In genomic region chr1:97929415-97930028, GRCm38 (mm10) we compare ENCODE assay signal across 15 mouse cellular contexts.
DNase-seq lines count a peak whose midpoint lies in the region; ATAC-seq and TF ChIP-seq lines count a peak whose summit lies in the region.
"Had no signal": no experiment of that assay in that cellular context is flagged by ENCODE, and none has a peak within 500 bp of the region (broad histone marks: within the 10 kb centered on the region; RNA-seq: fewer than 3 reads in every experiment).

No protein-coding gene starts in this region.

- no peaks in the 10 kb centered on the region for H3K27me3 ChIP-seq in forebrain, embryonic 11.5 days (ENCODE audit: control insufficient read depth, insufficient read depth, low read length)
- no peaks in the 10 kb centered on the region for H3K27me3 ChIP-seq in hindbrain, embryonic 13.5 days
- H3K27me3 ChIP-seq in midbrain, embryonic 15.5 days (replicated peaks), result no peaks in the 10 kb centered on the region
- no peaks in the 10 kb centered on the region for H3K27me3 ChIP-seq in liver, embryonic 12.5 days (replicated peaks)
- H3K27me3 ChIP-seq in intestine, postnatal 0 days (replicated peaks; ENCODE audit: control insufficient read depth, insufficient read depth, low read length), result no peaks in the 10 kb centered on the region
- H3K27me3 ChIP-seq in heart, embryonic 12.5 days (replicated peaks), result no peaks in the 10 kb centered on the region
- H3K27me3 ChIP-seq: lung, embryonic 15.5 days had no signal

- whole genome bisulfite sequencing in forebrain, embryonic 11.5 days, result 21% methylated on average over 4 of the region's 4 CpGs
- 18% methylated on average over 4 of the region's 4 CpGs for WGBS in hindbrain, embryonic 13.5 days
- WGBS in midbrain, embryonic 15.5 days, result 16% methylated on average over 4 of the region's 4 CpGs
- 62% methylated on average over 4 of the region's 4 CpGs for WGBS in liver, embryonic 12.5 days (ENCODE audit: insufficient replicate concordance)
- 72% methylated on average over 4 of the region's 4 CpGs for WGBS in intestine, postnatal 0 days
- 59% methylated on average over 4 of the region's 4 CpGs for WGBS in heart, embryonic 12.5 days

- H3K4me1 ChIP-seq in forebrain, embryonic 11.5 days (replicated peaks; ENCODE audit: control insufficient read depth, insufficient read depth, low read length), result peaks cover 5% of the 10 kb centered on the region; the same call in 1 of the 2 replicates
- peaks cover 31% of the 10 kb centered on the region for H3K4me1 ChIP-seq in hindbrain, embryonic 13.5 days (replicated peaks)
- peaks cover 26% of the 10 kb centered on the region for H3K4me1 ChIP-seq in midbrain, embryonic 15.5 days
- no peaks in the 10 kb centered on the region for H3K4me1 ChIP-seq in liver, embryonic 12.5 days
- no peaks in the 10 kb centered on the region for H3K4me1 ChIP-seq in intestine, postnatal 0 days (replicated peaks; ENCODE audit: control insufficient read depth, insufficient read depth, low read length)
- peaks cover 10% of the 10 kb centered on the region; the same call in 1 of the 2 replicates for H3K4me1 ChIP-seq in heart, embryonic 12.5 days (replicated peaks)
- H3K4me1 ChIP-seq: lung, embryonic 15.5 days had no signal

- ATAC-seq in forebrain, embryonic 11.5 days (replicated peaks; ENCODE audit: low FRiP score), result peak; percentile 88
- peak; percentile 78 for ATAC-seq in hindbrain, embryonic 13.5 days (ENCODE audit: low FRiP score)
- ATAC-seq in midbrain, embryonic 15.5 days (replicated peaks), result peak; percentile 88
- no peak for ATAC-seq in liver, embryonic 12.5 days
- ATAC-seq in intestine, postnatal 0 days, result no peak
- no peak for ATAC-seq in heart, embryonic 12.5 days (ENCODE audit: insufficient number of reproducible peaks, low FRiP score)
- ATAC-seq: CD4-positive, CD25-positive, alpha-beta regulatory T cell, adult 4 months had no signal

- H3K9me3 ChIP-seq in forebrain, embryonic 11.5 days (ENCODE audit: control insufficient read depth, low read length), result no peaks in the 10 kb centered on the region
- H3K9me3 ChIP-seq in hindbrain, embryonic 13.5 days, result no peaks in the 10 kb centered on the region
- no peaks in the 10 kb centered on the region for H3K9me3 ChIP-seq in midbrain, embryonic 15.5 days
- no peaks in the 10 kb centered on the region for H3K9me3 ChIP-seq in liver, embryonic 12.5 days (replicated peaks)
- no peaks in the 10 kb centered on the region for H3K9me3 ChIP-seq in intestine, postnatal 0 days (ENCODE audit: control insufficient read depth)
- no peaks in the 10 kb centered on the region for H3K9me3 ChIP-seq in heart, embryonic 12.5 days (replicated peaks)
- H3K9me3 ChIP-seq: lung, embryonic 15.5 days had no signal

- peak; percentile 59 for DNase-seq in brain, adult 2 months (ENCODE audit: low read depth, low spot score)
- no peak for DNase-seq in forebrain, embryonic 11.5 days (ENCODE audit: low spot score)
- DNase-seq in ovary, adult 18-20 months (ENCODE audit: low spot score), result no peak
- DNase-seq: cerebellum, adult 2 months; gastrocnemius, adult 2 months; kidney, adult 18-20 months; liver; right cerebral cortex, postnatal 4 days had no signal

- no peak overlapping the region for H3K27ac ChIP-seq in forebrain, embryonic 11.5 days (ENCODE audit: low read depth, low read length)
- peak overlapping the region; percentile 45 for H3K27ac ChIP-seq in hindbrain, embryonic 13.5 days
- H3K27ac ChIP-seq in midbrain, embryonic 15.5 days, result peak overlapping the region; percentile 64
- no peak overlapping the region for H3K27ac ChIP-seq in liver, embryonic 12.5 days
- H3K27ac ChIP-seq in intestine, postnatal 0 days (ENCODE audit: low read depth, low read length), result no peak overlapping the region
- no peak overlapping the region for H3K27ac ChIP-seq in heart, embryonic 12.5 days (ENCODE audit: poor library complexity, severe bottlenecking)
- H3K27ac ChIP-seq: gastrocnemius, adult 2 months; lung, embryonic 15.5 days had no signal

- H3K4me2 ChIP-seq in forebrain, embryonic 11.5 days (ENCODE audit: low read depth, low read length, severe bottlenecking), result 0 out of 2 replicates have a peak overlapping the region, but pooled peaks have one; percentile 21
- 0 out of 2 replicates have a peak overlapping the region, but pooled peaks have one; percentile 2 for H3K4me2 ChIP-seq in hindbrain, embryonic 13.5 days
- no peak overlapping the region; the same call in 1 of the 2 replicates for H3K4me2 ChIP-seq in midbrain, embryonic 15.5 days
- H3K4me2 ChIP-seq in liver, embryonic 12.5 days, result no peak overlapping the region
- no peak overlapping the region for H3K4me2 ChIP-seq in intestine, postnatal 0 days (replicated peaks; ENCODE audit: low read depth)
- H3K4me2 ChIP-seq in heart, embryonic 12.5 days, result no peak overlapping the region
- H3K4me2 ChIP-seq: lung, embryonic 15.5 days had no signal

- no peak for TF ChIP-seq CTCF in intestine, postnatal 0 days (IDR thresholded peaks at IDR 0.05; ENCODE audit: low read depth)

- H3K36me3 ChIP-seq in forebrain, embryonic 11.5 days (ENCODE audit: control insufficient read depth, insufficient read depth, low read length), result no peaks in the 10 kb centered on the region
- no peaks in the 10 kb centered on the region for H3K36me3 ChIP-seq in hindbrain, embryonic 13.5 days
- no peaks in the 10 kb centered on the region for H3K36me3 ChIP-seq in midbrain, embryonic 15.5 days (replicated peaks)
- no peaks in the 10 kb centered on the region for H3K36me3 ChIP-seq in liver, embryonic 12.5 days
- H3K36me3 ChIP-seq in intestine, postnatal 0 days (ENCODE audit: control insufficient read depth, insufficient read depth), result no peaks in the 10 kb centered on the region
- peaks cover 16% of the 10 kb centered on the region for H3K36me3 ChIP-seq in heart, embryonic 12.5 days
- H3K36me3 ChIP-seq: lung, embryonic 15.5 days had no signal

- no peak overlapping the region for H3K4me3 ChIP-seq in forebrain, embryonic 11.5 days (ENCODE audit: low read depth, low read length)
- no peak overlapping the region for H3K4me3 ChIP-seq in hindbrain, embryonic 13.5 days
- H3K4me3 ChIP-seq in midbrain, embryonic 15.5 days, result no peak overlapping the region
- no peak overlapping the region for H3K4me3 ChIP-seq in liver, embryonic 12.5 days
- no peak overlapping the region for H3K4me3 ChIP-seq in intestine, postnatal 0 days (ENCODE audit: low read depth, low read length)
- no peak overlapping the region for H3K4me3 ChIP-seq in heart, embryonic 12.5 days
- H3K4me3 ChIP-seq: gastrocnemius, adult 2 months; lung, embryonic 15.5 days had no signal

- no peak overlapping the region for H3K9ac ChIP-seq in forebrain, embryonic 11.5 days (ENCODE audit: low read length)
- no peak overlapping the region for H3K9ac ChIP-seq in hindbrain, embryonic 13.5 days
- H3K9ac ChIP-seq in midbrain, embryonic 15.5 days, result no peak overlapping the region
- no peak overlapping the region for H3K9ac ChIP-seq in liver, embryonic 12.5 days
- no peak overlapping the region for H3K9ac ChIP-seq in intestine, postnatal 0 days (ENCODE audit: low read depth, low read length)
- no peak overlapping the region for H3K9ac ChIP-seq in heart, embryonic 12.5 days
- H3K9ac ChIP-seq: lung, embryonic 15.5 days had no signal

Comparison
In these comparisons a context has a peak if more than half of its experiments do, and no peak if none do; other contexts are left out.
1. ATAC-seq: peak in forebrain, embryonic 11.5 days (single experiment), hindbrain, embryonic 13.5 days (single experiment) and midbrain, embryonic 15.5 days (single experiment); none in liver, embryonic 12.5 days (single experiment), intestine, postnatal 0 days (single experiment) and heart, embryonic 12.5 days (single experiment).
2. H3K27ac ChIP-seq: peak in hindbrain, embryonic 13.5 days (single experiment) and midbrain, embryonic 15.5 days (single experiment); none in forebrain, embryonic 11.5 days (single experiment), liver, embryonic 12.5 days (single experiment), intestine, postnatal 0 days (single experiment) and heart, embryonic 12.5 days (single experiment).
3. H3K4me2 ChIP-seq: peak in forebrain, embryonic 11.5 days (single experiment) and hindbrain, embryonic 13.5 days (single experiment); none in midbrain, embryonic 15.5 days (single experiment), liver, embryonic 12.5 days (single experiment), intestine, postnatal 0 days (single experiment) and heart, embryonic 12.5 days (single experiment).